Mouse (Mus musculus) embryonic fibroblast, embryonic 13.5 days (primary cell): ENCODE measurements around the gene Rasgef1b.

Source experiments
- CTCF ChIP-seq: IDR thresholded peaks from 2 replicates; pipeline ENCODE4 v1.5.1; 2011; ENCODE audit warnings: mild to moderate bottlenecking, control low read depth, low read length, moderate library complexity, borderline replicate concordance; ENCODE audit not compliant: insufficient read depth
- POLR2A ChIP-seq: IDR thresholded peaks from 2 replicates; pipeline ENCODE4 v1.6.1; 2011; ENCODE audit warnings: low read depth, mild to moderate bottlenecking, control low read depth, low read length, moderate library complexity

DNA sequence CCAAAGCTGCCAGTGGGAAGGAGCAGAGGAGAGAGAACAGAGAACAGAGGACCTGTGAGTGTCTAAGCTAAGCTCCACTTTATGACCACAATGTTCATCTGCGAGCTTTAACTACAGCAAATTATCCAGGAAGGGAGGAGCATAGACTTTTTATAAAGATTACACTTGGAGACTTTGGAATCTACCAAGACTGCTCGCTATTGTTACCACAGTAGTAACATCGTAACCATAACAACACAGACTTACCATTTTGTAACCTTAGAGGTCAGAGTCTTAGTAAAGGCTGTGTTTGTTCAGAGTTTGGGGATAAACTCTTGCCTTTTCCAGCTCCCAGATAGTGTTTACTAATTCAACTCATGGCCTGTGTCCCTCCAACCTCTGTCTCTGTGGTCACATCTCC is 103.3 kb downstream of the Rasgef1b start:
- TF ChIP-seq CTCF, result no peak
- TF ChIP-seq POLR2A, result no peak
